Mouse (Mus musculus): ENCODE results near the gene F2rl1. TPM values are rescaled to one million over a fixed set of nuclear protein-coding genes. Genes with fewer than 3 reads are reported as not detected.

F2rl1 gene
- polyA plus RNA-seq, 1 experiment: not detected

GRCm38 (mm10) chr13:95478671-95479413, 46.2 kb downstream of the F2rl1 start, which contains the start of gene S100z:
Gene S100z (minus strand): TSS chr13:95478721.
- H3K79me2 ChIP-seq (ENCODE audit: control insufficient read depth, insufficient read depth): no peaks in the 10 kb centered on the region
- TF ChIP-seq MYOD1 (IDR thresholded peaks at IDR 0.05; ENCODE audit: control insufficient read depth in 1 of 3, insufficient read length in 2 of 3, low read depth in 2 of 3) (no peak), TCF12 (IDR thresholded peaks at IDR 0.05; ENCODE audit: insufficient read depth, poor library complexity, severe bottlenecking) (no peak)
- no peak within 1 kb of the TSS for H3ac ChIP-seq (ENCODE audit: control insufficient read depth, insufficient read length)
- no peaks in the 10 kb centered on the region for H3K27me3 ChIP-seq (ENCODE audit: control insufficient read depth, insufficient read depth, insufficient read length)
- H3K4me3 ChIP-seq: no peak within 1 kb of the TSS
- H3K36me3 ChIP-seq (ENCODE audit: control insufficient read depth, insufficient read depth): no peaks in the 10 kb centered on the region
- H3K4me2 ChIP-seq (ENCODE audit: low read depth): no peak within 1 kb of the TSS

GRCm38 (mm10) chr13:95477173-95477572, 47.9 kb downstream of the F2rl1 start:
- no peaks in the 10 kb centered on the region for H3K79me2 ChIP-seq (ENCODE audit: control insufficient read depth, insufficient read depth)
- H3K4me2 ChIP-seq (ENCODE audit: low read depth): no peak overlapping the region
- H3ac ChIP-seq (ENCODE audit: control insufficient read depth, insufficient read length): no peak overlapping the region
- TF ChIP-seq MYOG (IDR thresholded peaks at IDR 0.05; ENCODE audit: control insufficient read depth in 1 of 3, insufficient read depth in 1 of 3, insufficient read length in 2 of 3, low read depth in 2 of 3) (no peak), E2F4 (IDR thresholded peaks at IDR 0.05; ENCODE audit: insufficient read depth) (no peak)
- no peaks in the 10 kb centered on the region for H3K27me3 ChIP-seq (ENCODE audit: control insufficient read depth, insufficient read depth, insufficient read length)
- no peak overlapping the region for H3K4me3 ChIP-seq
- H3K36me3 ChIP-seq (ENCODE audit: control insufficient read depth, insufficient read depth): no peaks in the 10 kb centered on the region

- TF ChIP-seq POLR2A (IDR thresholded peaks at IDR 0.05; ENCODE audit: insufficient read length, low read depth) (no peak), E2F4 (IDR thresholded peaks at IDR 0.05; ENCODE audit: insufficient read depth) (no peak), USF1 (IDR thresholded peaks at IDR 0.05; ENCODE audit: low read depth) (no peak), TCF12 (IDR thresholded peaks at IDR 0.05; ENCODE audit: insufficient read depth, poor library complexity, severe bottlenecking) (no peak)
- no peaks in the 10 kb centered on the region for H3K27me3 ChIP-seq (ENCODE audit: control insufficient read depth, insufficient read depth, insufficient read length)
- no peak overlapping the region for H3K4me2 ChIP-seq (ENCODE audit: low read depth)
- no peaks in the 10 kb centered on the region for H3K36me3 ChIP-seq (ENCODE audit: control insufficient read depth, insufficient read depth)
- H3K79me2 ChIP-seq (ENCODE audit: control insufficient read depth, insufficient read depth): no peaks in the 10 kb centered on the region
- no peak overlapping the region for H3ac ChIP-seq (ENCODE audit: control insufficient read depth, insufficient read length)
- H3K4me3 ChIP-seq: no peak overlapping the region
Observed at GRCm38 (mm10) chr13:95475124-95475523, 49.9 kb downstream of the F2rl1 start.

- H3K79me2 ChIP-seq (ENCODE audit: control insufficient read depth, insufficient read depth): no peaks in the 10 kb centered on the region
- H3K4me2 ChIP-seq (ENCODE audit: low read depth): no peak overlapping the region
- no peak overlapping the region for H3K4me3 ChIP-seq
- no peaks in the 10 kb centered on the region for H3K27me3 ChIP-seq (ENCODE audit: control insufficient read depth, insufficient read depth, insufficient read length)
- H3K36me3 ChIP-seq (ENCODE audit: control insufficient read depth, insufficient read depth): no peaks in the 10 kb centered on the region
- no peak overlapping the region for H3ac ChIP-seq (ENCODE audit: control insufficient read depth, insufficient read length)
- TF ChIP-seq POLR2AphosphoS2 (IDR thresholded peaks at IDR 0.05; ENCODE audit: insufficient read length, low read depth): no peak
- no peak for TF ChIP-seq TCF12 (IDR thresholded peaks at IDR 0.05; ENCODE audit: insufficient read depth, poor library complexity, severe bottlenecking)
- no peak for TF ChIP-seq MAX (IDR thresholded peaks at IDR 0.05; ENCODE audit: low read depth)
- no peak for TF ChIP-seq POLR2A (IDR thresholded peaks at IDR 0.05; ENCODE audit: insufficient read length, low read depth)
- no peak for TF ChIP-seq SRF (IDR thresholded peaks at IDR 0.05; ENCODE audit: control insufficient read depth, insufficient read length, low read depth)
- no peak for TF ChIP-seq USF1 (IDR thresholded peaks at IDR 0.05; ENCODE audit: low read depth)
- TF ChIP-seq MYOG (IDR thresholded peaks at IDR 0.05; ENCODE audit: control insufficient read depth in 1 of 3, insufficient read depth in 1 of 3, insufficient read length in 2 of 3, low read depth in 2 of 3): no peak
- TF ChIP-seq E2F4 (IDR thresholded peaks at IDR 0.05; ENCODE audit: insufficient read depth): no peak
- TF ChIP-seq TCF3 (IDR thresholded peaks at IDR 0.05; ENCODE audit: insufficient read length, low read depth): no peak
- TF ChIP-seq REST (IDR thresholded peaks at IDR 0.05; ENCODE audit: insufficient read depth, insufficient read length): no peak
- no peak for TF ChIP-seq MYOD1 (IDR thresholded peaks at IDR 0.05; ENCODE audit: control insufficient read depth in 1 of 3, insufficient read length in 2 of 3, low read depth in 2 of 3)
- TF ChIP-seq CEBPB (IDR thresholded peaks at IDR 0.05; ENCODE audit: insufficient read depth, poor library complexity, severe bottlenecking): no peak
Observed at GRCm38 (mm10) chr13:95474294-95474693, 50.7 kb downstream of the F2rl1 start.

GRCm38 (mm10) chr13:95470970-95471369, 54.1 kb downstream of the F2rl1 start:
- H3K27me3 ChIP-seq (ENCODE audit: control insufficient read depth, insufficient read depth, insufficient read length): no peaks in the 10 kb centered on the region
- TF ChIP-seq E2F4 (IDR thresholded peaks at IDR 0.05; ENCODE audit: insufficient read depth) (no peak), MYOG (IDR thresholded peaks at IDR 0.05; ENCODE audit: control insufficient read depth in 1 of 3, insufficient read depth in 1 of 3, insufficient read length in 2 of 3, low read depth in 2 of 3) (no peak), SRF (IDR thresholded peaks at IDR 0.05; ENCODE audit: control insufficient read depth, insufficient read length, low read depth) (no peak), REST (IDR thresholded peaks at IDR 0.05; ENCODE audit: insufficient read depth, insufficient read length) (no peak), MYOD1 (IDR thresholded peaks at IDR 0.05; ENCODE audit: control insufficient read depth in 1 of 3, insufficient read length in 2 of 3, low read depth in 2 of 3) (no peak), USF1 (IDR thresholded peaks at IDR 0.05; ENCODE audit: low read depth) (no peak), TCF12 (IDR thresholded peaks at IDR 0.05; ENCODE audit: insufficient read depth, poor library complexity, severe bottlenecking) (no peak), POLR2AphosphoS2 (IDR thresholded peaks at IDR 0.05; ENCODE audit: insufficient read length, low read depth) (no peak), TCF3 (IDR thresholded peaks at IDR 0.05; ENCODE audit: insufficient read length, low read depth) (no peak), CEBPB (IDR thresholded peaks at IDR 0.05; ENCODE audit: insufficient read depth, poor library complexity, severe bottlenecking) (no peak), MAX (IDR thresholded peaks at IDR 0.05; ENCODE audit: low read depth) (no peak), POLR2A (IDR thresholded peaks at IDR 0.05; ENCODE audit: insufficient read length, low read depth) (no peak)
- no peaks in the 10 kb centered on the region for H3K36me3 ChIP-seq (ENCODE audit: control insufficient read depth, insufficient read depth)
- H3K79me2 ChIP-seq (ENCODE audit: control insufficient read depth, insufficient read depth): no peaks in the 10 kb centered on the region
- H3K4me3 ChIP-seq: no peak overlapping the region
- H3K4me2 ChIP-seq (ENCODE audit: low read depth): no peak overlapping the region
- no peak overlapping the region for H3ac ChIP-seq (ENCODE audit: control insufficient read depth, insufficient read length)

Other genes with a start within 250 kb of the F2rl1 start
- gene Zbed3, start 201.6 kb downstream of the F2rl1 start, polyA plus RNA-seq (2012; fragmentation: generic; extraction: Trizol): 24.6 TPM
- gene Aggf1, start 149.9 kb downstream of the F2rl1 start, polyA plus RNA-seq (2012; fragmentation: generic; extraction: Trizol): 12.3 TPM
- gene Crhbp, start 80.3 kb downstream of the F2rl1 start, polyA plus RNA-seq (2012; fragmentation: generic; extraction: Trizol): 0.32 TPM
- not detected for gene S100z, start 46.5 kb downstream of the F2rl1 start, polyA plus RNA-seq (2012; fragmentation: generic; extraction: Trizol)
- 23.6 TPM for gene F2r, start 93.3 kb upstream of the F2rl1 start, polyA plus RNA-seq (2012; fragmentation: generic; extraction: Trizol)
- gene F2rl2, start 171.6 kb upstream of the F2rl1 start, polyA plus RNA-seq (2012; fragmentation: generic; extraction: Trizol): 1.1 TPM